Mouse (Mus musculus): ENCODE data around the gene Rab4a. TPM values are rescaled to one million over a fixed set of nuclear protein-coding genes. Genes with fewer than 3 reads are reported as not detected.

Gene Rab4a
- polyA plus RNA-seq, 1 experiment from 2014 or later = 68.2 TPM

Other genes with a start within 250 kb of the Rab4a start
- gene Rhou, start 152.1 kb upstream of the Rab4a start, polyA plus RNA-seq (2014; fragmentation: Nextera tagmentation; extraction: Ambion mirVana) = 7.1 and 7.2 TPM in 2 replicates
- gene Ccsap, start 54.2 kb downstream of the Rab4a start, polyA plus RNA-seq (2014; fragmentation: Nextera tagmentation; extraction: Ambion mirVana) = 5.2 and 6.7 TPM in 2 replicates
- 3.4 and 4.4 TPM in 2 replicates for gene Acta1, start 88.8 kb downstream of the Rab4a start, polyA plus RNA-seq (2014; fragmentation: Nextera tagmentation; extraction: Ambion mirVana)
- gene Nup133, start 143.3 kb downstream of the Rab4a start, polyA plus RNA-seq (2014; fragmentation: Nextera tagmentation; extraction: Ambion mirVana) = 34.3 and 35.3 TPM in 2 replicates
- 11.1 and 11.5 TPM in 2 replicates for gene Abcb10, start 177.1 kb downstream of the Rab4a start, polyA plus RNA-seq (2014; fragmentation: Nextera tagmentation; extraction: Ambion mirVana)
- 31.1 and 36.0 TPM in 2 replicates for gene Taf5l, start 215.4 kb downstream of the Rab4a start, polyA plus RNA-seq (2014; fragmentation: Nextera tagmentation; extraction: Ambion mirVana)
- 3.9 and 4.2 TPM in 2 replicates for gene Urb2, start 215.5 kb downstream of the Rab4a start, polyA plus RNA-seq (2014; fragmentation: Nextera tagmentation; extraction: Ambion mirVana)

Data from forebrain, embryonic 14.5 days (tissue).